Mouse (Mus musculus) forebrain, embryonic 12.5 days (tissue): ENCODE data around the gene Pnpla1. TPM values are rescaled to one million over a fixed set of nuclear protein-coding genes. Genes with fewer than 3 reads are reported as not detected.
A peak's percentile ranks its signal among the peaks of the same experiment; 100 is the strongest.

Experiments
- ATAC-seq: fragments of 200-750 bp; cut with Nextera tagmentation; 2 replicates; pipeline ENCODE4 v1.8.0; 2017; ENCODE audit warnings: moderate TSS enrichment; ENCODE audit not compliant: low FRiP score
- H3K27ac ChIP-seq: fragments of 300-500 bp; sonication (generic); 2 replicates; pipeline ENCODE4 v1.5.1; 2016; ENCODE audit warnings: mild to moderate bottlenecking
- H3K27me3 ChIP-seq: fragments of 300-500 bp; sonication (generic); 2 replicates; pipeline ENCODE4 v1.6.1; 2016; ENCODE audit warnings: mild to moderate bottlenecking
- H3K36me3 ChIP-seq: fragments of 300-500 bp; sonication (generic); replicated peaks from 2 replicates; pipeline ENCODE4 v1.6.1; 2016; ENCODE audit warnings: mild to moderate bottlenecking
- H3K4me1 ChIP-seq: fragments of 300-500 bp; sonication (generic); 2 replicates; pipeline ENCODE4 v1.6.1; 2016
- H3K4me2 ChIP-seq: fragments of 300-500 bp; sonication (generic); 2 replicates; pipeline ENCODE4 v1.6.1; 2016; ENCODE audit warnings: mild to moderate bottlenecking, moderate library complexity
- H3K4me3 ChIP-seq: fragments of 300-500 bp; sonication (generic); replicated peaks from 2 replicates; pipeline ENCODE4 v1.5.1; 2016; ENCODE audit warnings: mild to moderate bottlenecking
- H3K9ac ChIP-seq: fragments of 300-500 bp; sonication (generic); 2 replicates; pipeline ENCODE4 v1.6.1; 2016; ENCODE audit warnings: mild to moderate bottlenecking
- H3K9me3 ChIP-seq: fragments of 300-500 bp; sonication (generic); 2 replicates; pipeline ENCODE4 v1.6.1; 2016
- WGBS: fragments of 180-500 bp; shearing (Covaris S2); methylation state at CpG from one replicate; pipeline ENCODE4 v1.1.7; 2016; 5-methylcytosine and 5-hydroxymethylcytosine counted together
- polyA plus RNA-seq: library from polyadenylated mRNA; unstranded; fragments of >200 nt; fragmentation: Nextera tagmentation; extraction: Ambion mirVana; gene quantifications from 2 replicates; pipeline ENCODE4 v1.2.1, GENCODE M21; 2016

The Pnpla1 gene
- polyA plus RNA-seq, 1 experiment from 2014 or later: not detected

DNA sequence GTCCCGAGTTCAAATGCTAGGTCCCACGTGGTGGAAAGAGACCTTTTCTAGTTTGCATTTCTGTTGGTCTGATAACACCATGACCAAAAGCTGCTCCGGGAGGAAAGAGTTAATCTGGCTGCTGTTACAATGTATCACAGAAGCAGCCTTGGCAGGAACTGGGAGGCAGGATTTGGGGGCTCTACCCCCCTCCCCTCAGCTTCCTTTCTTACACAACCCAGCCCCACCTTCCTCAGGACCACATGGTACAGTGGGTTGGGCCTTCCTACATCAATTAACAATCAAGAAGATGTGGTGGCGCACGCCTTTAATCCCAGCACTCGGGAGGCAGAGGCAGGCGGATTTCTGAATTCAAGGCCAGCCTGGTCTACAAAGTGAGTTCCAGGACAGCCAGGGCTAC is 3.8 kb upstream of the Pnpla1 start:
- Histone ChIP-seq H3K9ac (no peak overlapping the region), H3K4me3 (no peak overlapping the region), H3K27me3 (no peaks in the 10 kb centered on the region), H3K9me3 (peaks cover 7% of the 10 kb centered on the region; the same call in 1 of the 2 replicates), H3K4me2 (no peak overlapping the region), H3K36me3 (no peaks in the 10 kb centered on the region), H3K4me1 (no peaks in the 10 kb centered on the region; the same call in 1 of the 2 replicates), H3K27ac (no peak overlapping the region)
- no peak for ATAC-seq
- 87% methylated on average over 7 of the region's 7 CpGs for WGBS

DNA sequence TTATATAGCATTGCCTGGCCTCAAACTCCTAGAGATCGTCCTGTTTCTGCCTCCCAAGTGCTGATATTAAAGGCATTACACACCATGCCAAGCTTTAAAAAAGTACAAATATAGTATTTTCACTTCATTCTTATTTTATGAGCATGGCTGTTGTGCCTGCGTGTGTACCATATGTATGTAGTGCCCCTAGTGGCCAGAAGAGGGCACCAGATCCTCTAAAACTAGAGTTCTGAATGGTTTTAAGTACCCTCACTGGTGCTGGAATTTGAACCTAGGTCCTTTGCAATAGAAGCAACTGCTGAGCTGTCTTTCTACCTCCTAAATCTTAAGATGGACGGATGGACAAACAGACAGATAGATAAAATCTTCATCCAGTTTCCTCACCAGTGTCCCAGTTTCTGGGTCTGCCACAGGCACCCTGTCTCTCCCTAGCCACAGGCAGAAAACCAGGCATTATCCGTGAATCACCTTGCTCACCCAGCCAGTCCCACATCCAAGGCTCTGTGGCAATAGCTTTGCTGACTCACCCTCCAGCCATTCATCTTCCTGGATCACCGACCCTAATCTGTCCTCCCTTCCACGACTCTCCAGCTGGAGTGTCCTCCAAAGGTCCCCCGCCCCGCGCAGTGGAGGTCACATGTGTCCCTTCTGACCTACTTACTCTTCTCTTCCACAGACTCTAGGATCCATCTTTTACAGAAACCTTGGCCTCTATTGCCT is 2.9 kb upstream of the Pnpla1 start:
- H3K9me3 ChIP-seq: peaks cover 7% of the 10 kb centered on the region; the same call in 1 of the 2 replicates
- no peak for ATAC-seq
- H3K27me3 ChIP-seq: no peaks in the 10 kb centered on the region
- H3K9ac ChIP-seq: no peak overlapping the region
- H3K4me1 ChIP-seq: no peaks in the 10 kb centered on the region; the same call in 1 of the 2 replicates
- no peaks in the 10 kb centered on the region for H3K36me3 ChIP-seq
- WGBS: 81% methylated on average over 9 of the region's 9 CpGs
- no peak overlapping the region for H3K27ac ChIP-seq
- no peak overlapping the region for H3K4me3 ChIP-seq
- H3K4me2 ChIP-seq: no peak overlapping the region

GRCm38 (mm10) chr17:28856030-28856429 is 2.2 kb upstream of the Pnpla1 start:
- Histone ChIP-seq H3K9ac (no peak overlapping the region), H3K4me3 (no peak overlapping the region), H3K27me3 (no peaks in the 10 kb centered on the region), H3K4me1 (no peaks in the 10 kb centered on the region; the same call in 1 of the 2 replicates), H3K36me3 (no peaks in the 10 kb centered on the region), H3K4me2 (no peak overlapping the region), H3K9me3 (peaks cover 7% of the 10 kb centered on the region; the same call in 1 of the 2 replicates), H3K27ac (no peak overlapping the region)
- 64% methylated on average over 3 of the region's 3 CpGs for WGBS
- no peak for ATAC-seq

GRCm38 (mm10) chr17:28863926-28864325 is 5.7 kb downstream of the Pnpla1 start:
- WGBS: 80% methylated on average over 7 of the region's 7 CpGs
- H3K4me3 ChIP-seq: no peak overlapping the region
- no peak overlapping the region for H3K9ac ChIP-seq
- no peak overlapping the region for H3K4me2 ChIP-seq
- H3K36me3 ChIP-seq: no peaks in the 10 kb centered on the region
- no peak for ATAC-seq
- no peaks in the 10 kb centered on the region; the same call in 1 of the 2 replicates for H3K27me3 ChIP-seq
- no peaks in the 10 kb centered on the region for H3K4me1 ChIP-seq
- H3K27ac ChIP-seq: no peak overlapping the region
- H3K9me3 ChIP-seq: no peaks in the 10 kb centered on the region

GRCm38 (mm10) chr17:28864464-28864863 is 6.3 kb downstream of the Pnpla1 start:
- H3K9me3 ChIP-seq: no peaks in the 10 kb centered on the region
- ATAC-seq: no peak

DNA sequence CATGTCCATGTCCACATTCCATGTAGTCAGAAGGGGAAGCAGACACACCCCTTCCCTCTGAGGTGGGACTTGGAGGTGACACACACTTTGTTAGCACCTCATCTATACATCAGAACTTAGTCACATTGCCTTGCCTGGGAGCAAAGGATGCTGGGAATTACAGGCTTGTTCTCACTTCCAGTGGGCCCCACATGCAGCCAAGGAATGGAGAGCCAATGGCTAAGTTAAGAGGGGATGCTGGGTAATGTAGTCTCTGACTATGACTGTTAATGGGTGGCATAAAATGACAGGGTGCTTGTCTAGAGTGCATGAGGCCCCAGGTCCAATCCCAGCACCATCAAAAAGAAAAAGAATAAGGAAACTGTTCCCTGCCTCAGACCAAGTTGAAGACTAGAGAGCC is 8.7 kb downstream of the Pnpla1 start:
- Histone ChIP-seq H3K9me3 (no peaks in the 10 kb centered on the region), H3K4me3 (no peak overlapping the region), H3K36me3 (no peaks in the 10 kb centered on the region), H3K4me2 (no peak overlapping the region), H3K9ac (no peak overlapping the region), H3K27ac (no peak overlapping the region), H3K4me1 (peaks cover 13% of the 10 kb centered on the region), H3K27me3 (no peaks in the 10 kb centered on the region; the same call in 1 of the 2 replicates)
- ATAC-seq: no peak

More at GRCm38 (mm10) chr17:28864464-28864863, 6.3 kb downstream of the Pnpla1 start:
- Histone ChIP-seq H3K9ac (no peak overlapping the region), H3K27ac (no peak overlapping the region), H3K4me1 (peaks cover 4% of the 10 kb centered on the region; the same call in 1 of the 2 replicates), H3K4me3 (no peak overlapping the region), H3K36me3 (no peaks in the 10 kb centered on the region), H3K4me2 (no peak overlapping the region), H3K27me3 (no peaks in the 10 kb centered on the region; the same call in 1 of the 2 replicates)
- 90% methylated on average over 6 of the region's 6 CpGs for WGBS

DNA sequence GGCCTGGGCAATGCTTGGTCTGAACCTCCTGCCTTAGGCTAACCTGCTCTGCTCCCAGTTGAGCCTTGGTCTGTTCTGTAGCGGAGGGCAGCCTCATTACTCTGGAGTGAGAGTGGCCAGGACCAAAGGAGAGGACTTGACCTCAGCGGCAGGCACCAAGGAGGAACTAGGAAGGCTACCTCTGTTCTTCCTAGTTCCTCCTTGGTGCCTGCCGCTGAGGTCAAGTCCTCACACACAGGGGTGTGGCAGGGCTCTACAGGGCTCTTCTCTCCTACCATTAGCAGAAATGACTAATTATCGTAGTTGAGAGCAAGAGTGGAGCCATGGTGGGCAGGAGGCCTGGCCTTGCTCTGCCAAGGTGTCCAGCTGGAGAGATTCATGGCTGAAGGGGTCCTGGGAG is 9.2 kb downstream of the Pnpla1 start:
- Histone ChIP-seq H3K27me3 (no peaks in the 10 kb centered on the region; the same call in 1 of the 2 replicates), H3K9me3 (no peaks in the 10 kb centered on the region), H3K4me2 (no peak overlapping the region), H3K9ac (no peak overlapping the region), H3K4me3 (no peak overlapping the region), H3K36me3 (no peaks in the 10 kb centered on the region), H3K27ac (no peak overlapping the region), H3K4me1 (peaks cover 13% of the 10 kb centered on the region)
- no peak for ATAC-seq
- 93% methylated on average over 4 of the region's 4 CpGs for WGBS

DNA sequence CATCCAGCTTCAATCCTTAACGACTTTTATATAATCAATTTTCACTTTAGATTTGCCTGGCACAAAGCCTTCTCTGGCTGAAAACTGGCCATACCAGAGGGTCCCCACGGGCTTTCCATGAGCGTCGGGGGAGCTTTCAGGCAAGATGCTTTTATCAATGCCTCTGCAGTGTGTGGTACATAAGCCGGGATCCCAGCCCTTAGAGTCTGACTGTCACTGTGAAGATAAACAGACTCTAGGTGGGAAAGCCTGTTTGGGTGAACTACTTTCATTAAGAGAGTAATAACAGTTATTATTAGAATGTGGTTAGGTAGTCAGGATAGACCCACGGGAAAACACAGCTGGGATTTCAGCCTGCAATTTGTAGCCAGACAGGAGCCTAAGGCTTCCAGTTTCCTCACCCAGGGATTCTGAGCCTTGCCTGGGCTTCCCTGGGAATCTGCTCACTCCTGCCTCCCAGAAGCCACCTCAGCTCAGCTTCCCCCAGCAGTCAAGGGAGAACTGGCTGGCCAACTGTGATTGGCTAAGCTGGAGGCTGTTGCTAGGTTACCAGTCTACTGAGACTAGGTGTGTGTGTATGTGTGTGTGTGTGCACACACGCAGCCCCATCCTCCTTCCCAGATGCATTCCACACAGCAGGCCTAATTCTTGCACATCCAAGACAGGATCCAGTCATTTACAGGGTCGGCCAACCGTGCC is 11.3 kb downstream of the Pnpla1 start:
- no peak overlapping the region for H3K4me3 ChIP-seq
- peak overlapping the region; percentile 78 for H3K27ac ChIP-seq
- no peaks in the 10 kb centered on the region for H3K36me3 ChIP-seq
- peaks cover 13% of the 10 kb centered on the region for H3K4me1 ChIP-seq
- ATAC-seq: peak; percentile 91
- WGBS: 69% methylated on average over 9 of the region's 9 CpGs
- H3K9ac ChIP-seq: no peak overlapping the region
- H3K9me3 ChIP-seq: no peaks in the 10 kb centered on the region
- no peaks in the 10 kb centered on the region; the same call in 1 of the 2 replicates for H3K27me3 ChIP-seq
- H3K4me2 ChIP-seq: no peak overlapping the region

GRCm38 (mm10) chr17:28870435-28870834 is 12.2 kb downstream of the Pnpla1 start:
- no peaks in the 10 kb centered on the region for H3K36me3 ChIP-seq
- no peak overlapping the region for H3K4me3 ChIP-seq
- 69% methylated on average over 5 of the region's 5 CpGs for whole genome bisulfite sequencing
- H3K4me1 ChIP-seq: peaks cover 13% of the 10 kb centered on the region
- no peak for ATAC-seq
- no peak overlapping the region for H3K4me2 ChIP-seq
- peak overlapping the region; percentile 78; the same call in 1 of the 2 replicates for H3K27ac ChIP-seq
- H3K9me3 ChIP-seq: no peaks in the 10 kb centered on the region
- no peak overlapping the region for H3K9ac ChIP-seq
- no peaks in the 10 kb centered on the region; the same call in 1 of the 2 replicates for H3K27me3 ChIP-seq

DNA sequence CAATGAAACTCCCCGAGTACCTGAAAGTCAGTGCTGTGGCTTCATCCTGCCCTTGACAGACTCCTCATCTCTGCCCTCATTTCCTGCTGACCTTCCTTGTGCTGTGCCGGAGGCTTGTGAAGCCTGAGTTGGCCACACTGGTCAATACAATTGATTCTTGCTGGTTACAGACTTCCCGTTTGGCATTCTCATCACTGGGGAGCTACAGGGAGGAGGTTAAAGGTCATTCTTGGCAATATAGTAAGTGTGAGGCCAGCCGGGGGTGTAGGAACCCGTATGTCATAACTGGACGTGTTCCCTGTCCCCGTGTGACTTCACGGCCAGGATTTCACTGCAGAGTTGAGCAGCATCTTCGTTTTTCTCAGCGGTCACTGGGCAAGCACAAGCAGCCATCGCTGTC is 13.6 kb downstream of the Pnpla1 start:
- Histone ChIP-seq H3K9ac (no peak overlapping the region), H3K4me3 (no peak overlapping the region), H3K4me1 (peaks cover 14% of the 10 kb centered on the region), H3K9me3 (no peaks in the 10 kb centered on the region), H3K27ac (no peak overlapping the region), H3K4me2 (no peak overlapping the region), H3K27me3 (peaks cover 6% of the 10 kb centered on the region), H3K36me3 (no peaks in the 10 kb centered on the region)
- 84% methylated on average over 11 of the region's 11 CpGs for WGBS
- ATAC-seq: no peak

GRCm38 (mm10) chr17:28872322-28872721 is 14.1 kb downstream of the Pnpla1 start:
- no peak overlapping the region for H3K9ac ChIP-seq
- no peaks in the 10 kb centered on the region for H3K9me3 ChIP-seq
- peaks cover 16% of the 10 kb centered on the region for H3K4me1 ChIP-seq
- peaks cover 6% of the 10 kb centered on the region for H3K27me3 ChIP-seq
- H3K27ac ChIP-seq: no peak overlapping the region
- H3K36me3 ChIP-seq: no peaks in the 10 kb centered on the region
- no peak overlapping the region for H3K4me3 ChIP-seq
- ATAC-seq: no peak
- no peak overlapping the region for H3K4me2 ChIP-seq
- WGBS: 86% methylated on average over 7 of the region's 7 CpGs

DNA sequence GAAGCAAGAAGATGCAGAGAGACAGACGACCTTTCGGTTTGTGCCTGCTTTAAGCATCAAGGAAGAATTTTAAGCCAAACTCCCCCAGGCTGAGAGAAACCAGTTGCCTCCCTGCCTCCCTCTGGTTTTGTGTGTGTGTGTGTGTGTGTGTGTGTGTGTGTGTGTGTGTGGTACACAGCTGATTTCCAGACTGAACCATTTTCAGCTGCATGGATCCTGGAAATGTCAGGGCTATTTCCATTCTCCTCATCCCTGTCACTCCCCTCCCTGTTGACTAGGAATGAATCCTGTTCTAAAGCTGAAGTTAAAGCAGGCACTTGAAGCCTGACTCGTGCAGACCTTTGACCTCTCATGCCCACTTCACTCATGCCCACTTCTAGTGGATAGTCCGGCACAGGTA is 16.0 kb downstream of the Pnpla1 start:
- ATAC-seq: no peak
- WGBS: 81% methylated on average over 4 of the region's 4 CpGs
- no peaks in the 10 kb centered on the region for H3K36me3 ChIP-seq
- no peak overlapping the region for H3K9ac ChIP-seq
- peaks cover 15% of the 10 kb centered on the region for H3K4me1 ChIP-seq
- no peak overlapping the region for H3K27ac ChIP-seq
- no peak overlapping the region for H3K4me2 ChIP-seq
- peaks cover 12% of the 10 kb centered on the region for H3K27me3 ChIP-seq
- H3K4me3 ChIP-seq: no peak overlapping the region
- H3K9me3 ChIP-seq: no peaks in the 10 kb centered on the region
